Mouse (Mus musculus): ENCODE data around the gene Gm37240.

DNA sequence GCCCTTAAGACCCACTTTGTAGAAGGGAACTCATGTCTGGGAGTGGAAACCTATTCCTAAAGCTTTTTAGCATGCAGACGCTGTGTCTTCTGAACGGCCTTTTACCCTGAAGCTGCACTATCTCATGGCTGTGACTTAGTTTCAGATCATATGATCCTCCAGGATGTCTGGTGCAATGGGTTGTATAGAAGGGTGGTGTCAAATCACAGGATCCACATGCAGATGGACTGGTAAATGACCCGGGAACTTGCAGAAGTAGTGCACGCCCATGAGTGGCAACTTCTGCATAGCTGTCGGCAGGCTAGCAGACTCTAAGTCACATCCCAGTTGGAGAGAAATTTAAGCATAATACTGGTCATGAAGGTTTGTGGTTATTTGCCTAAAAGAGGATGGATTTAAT lies 1139.2 kb downstream of the Gm37240 start:
- TF ChIP-seq POLR2A (IDR thresholded peaks at IDR 0.05; ENCODE audit: insufficient read depth, low read depth, low read length) (no peak), CTCF (IDR thresholded peaks at IDR 0.05; ENCODE audit: insufficient read depth, low read depth, low read length) (no peak)

All from olfactory bulb, adult 2 months (tissue).